Comparison of ENCODE assay signal across 8 mouse cellular contexts in genomic region chr4:144997887-144998658, GRCm38 (mm10).
DNase-seq lines count a peak whose midpoint lies in the region; ATAC-seq and TF ChIP-seq lines count a peak whose summit lies in the region.

No protein-coding gene starts in this region.

- H3K4me3 ChIP-seq in MEL (ENCODE audit: control insufficient read depth in 1 of 2, insufficient read depth in 1 of 2, low read depth in 2 of 2, low read length in 2 of 2), result no peak overlapping the region
- no peak overlapping the region for H3K4me3 ChIP-seq in liver, embryonic 13.5 days (replicated peaks)
- no peak overlapping the region for H3K4me3 ChIP-seq in cerebellum, adult 2 months (replicated peaks; ENCODE audit: insufficient read depth, low read depth, low read length)
- no peak overlapping the region for H3K4me3 ChIP-seq in forebrain, embryonic 15.5 days

- no peak overlapping the region for H3K4me2 ChIP-seq in liver, embryonic 13.5 days
- no peak overlapping the region for H3K4me2 ChIP-seq in forebrain, embryonic 15.5 days (replicated peaks)

- peak overlapping the region; percentile 44 for H3K27ac ChIP-seq in MEL (ENCODE audit: control insufficient read depth, low read depth, low read length)
- peak overlapping the region; percentile 6; the same call in 1 of the 2 replicates for H3K27ac ChIP-seq in liver, embryonic 13.5 days
- no peak overlapping the region for H3K27ac ChIP-seq in cerebellum, adult 2 months (ENCODE audit: insufficient read depth, low read length)
- no peak overlapping the region for H3K27ac ChIP-seq in forebrain, embryonic 15.5 days (replicated peaks)

- H3K9me3 ChIP-seq in MEL (replicated peaks; ENCODE audit: insufficient read depth, low read length), result no peaks in the 10 kb centered on the region
- no peaks in the 10 kb centered on the region for H3K9me3 ChIP-seq in liver, embryonic 13.5 days (replicated peaks)
- no peaks in the 10 kb centered on the region for H3K9me3 ChIP-seq in forebrain, embryonic 15.5 days

- no peaks in the 10 kb centered on the region for H3K27me3 ChIP-seq in MEL (ENCODE audit: control insufficient read depth in 1 of 2, insufficient read depth in 2 of 2, low read length in 2 of 2)
- no peaks in the 10 kb centered on the region for H3K27me3 ChIP-seq in liver, embryonic 13.5 days
- H3K27me3 ChIP-seq in cerebellum, adult 2 months (ENCODE audit: control insufficient read depth, insufficient read depth, low read length), result no peaks in the 10 kb centered on the region
- no peaks in the 10 kb centered on the region for H3K27me3 ChIP-seq in forebrain, embryonic 15.5 days

- H3K9ac ChIP-seq in MEL (ENCODE audit: control insufficient read depth, low read depth, low read length, poor library complexity, severe bottlenecking), result no peak overlapping the region
- H3K9ac ChIP-seq in liver, embryonic 13.5 days, result no peak overlapping the region
- no peak overlapping the region for H3K9ac ChIP-seq in forebrain, embryonic 15.5 days (replicated peaks)

- no peaks in the 10 kb centered on the region for H3K79me2 ChIP-seq in MEL (ENCODE audit: control insufficient read depth, insufficient read depth, low read length, poor library complexity)

- 47% methylated on average over 3 of the region's 3 CpGs for WGBS in liver, embryonic 13.5 days (ENCODE audit: insufficient replicate concordance)
- 62% methylated on average over 3 of the region's 3 CpGs for WGBS in cerebellum, adult 2 months
- WGBS in forebrain, embryonic 15.5 days, result 70% methylated on average over 3 of the region's 3 CpGs

- 0 out of 4 replicates have a peak, but pooled peaks of 1 of the 2 experiments have one; percentile 4 for TF ChIP-seq EP300 in MEL (IDR thresholded peaks at IDR 0.05; ENCODE audit: low read depth in 1 of 2, low read length in 2 of 2)

- TF ChIP-seq RAD21 in MEL (IDR thresholded peaks at IDR 0.05; ENCODE audit: low read depth, low read length), result no peak

- peaks cover 21 to 30% of the 10 kb centered on the region in 2 experiments for H3K4me1 ChIP-seq in MEL (ENCODE audit: control insufficient read depth in 1 of 2, insufficient read depth in 2 of 2, low read length in 2 of 2)
- peaks cover 63% of the 10 kb centered on the region for H3K4me1 ChIP-seq in liver, embryonic 13.5 days (replicated peaks)
- peaks cover 8% of the 10 kb centered on the region for H3K4me1 ChIP-seq in cerebellum, adult 2 months (ENCODE audit: control insufficient read depth, insufficient read depth, low read length)
- peaks cover 15% of the 10 kb centered on the region for H3K4me1 ChIP-seq in forebrain, embryonic 15.5 days

- no peak for TF ChIP-seq CTCF in MEL (IDR thresholded peaks at IDR 0.05 in 2 of 3, conservative IDR thresholded peaks at IDR 0.05 in 1 of 3; ENCODE audit: control insufficient read depth in 1 of 3, insufficient read depth in 1 of 3, low read depth in 2 of 3, low read length in 3 of 3, poor library complexity in 1 of 3, severe bottlenecking in 1 of 3)
- no peak for TF ChIP-seq CTCF in cerebellum, adult 2 months (IDR thresholded peaks at IDR 0.05; ENCODE audit: borderline replicate concordance, insufficient read depth, low read depth, low read length)

- peaks cover 0 to 31% of the 10 kb centered on the region in 2 experiments; a peak in 3 of 4 replicates for H3K36me3 ChIP-seq in MEL (ENCODE audit: control insufficient read depth in 1 of 2, insufficient read depth in 2 of 2, low read length in 2 of 2)
- 0 out of 2 replicates have a peak, but pooled peaks cover 2% of the 10 kb centered on the region for H3K36me3 ChIP-seq in liver, embryonic 13.5 days
- no peaks in the 10 kb centered on the region for H3K36me3 ChIP-seq in forebrain, embryonic 15.5 days

- TF ChIP-seq POLR2A in MEL (IDR thresholded peaks at IDR 0.05; ENCODE audit: control insufficient read depth in 1 of 2, insufficient read depth in 1 of 2, low read depth in 1 of 2, low read length in 2 of 2, poor library complexity in 1 of 2), result no peak
- no peak for TF ChIP-seq POLR2A in cerebellum, adult 2 months (IDR thresholded peaks at IDR 0.05; ENCODE audit: borderline replicate concordance, insufficient read depth, low read length)

- peak; percentile 64 for ATAC-seq in erythroblast, adult 5-6 weeks (replicated peaks; ENCODE audit: low FRiP score, poor library complexity, severe bottlenecking)
- ATAC-seq in liver, embryonic 13.5 days (ENCODE audit: low read depth), result no peak
- ATAC-seq in forebrain, embryonic 15.5 days (replicated peaks), result no peak

- DNase-seq in 3T3-L1 (ENCODE audit: low read depth, low spot score) (peak; percentile 94), MEL (ENCODE audit: low read depth, low spot score) (peak; percentile 68)
- no peak for DNase-seq in liver, embryonic 13.5 days
- DNase-seq in cerebellum, adult 2 months, result no peak
- no peak for DNase-seq in c-Kit-positive CD71-positive TER-119-positive erythroid progenitor cells, embryonic 14.5 days (ENCODE audit: low spot score)
- DNase-seq in gastrocnemius, adult 18-20 months (ENCODE audit: low spot score), result no peak

TF ChIP-seq in MEL, 35 proteins besides CTCF, POLR2A, EP300 and RAD21:
- no peak for TF ChIP-seq USF1 (IDR thresholded peaks at IDR 0.05; ENCODE audit: low read depth, low read length)
- TF ChIP-seq CHD1 (IDR thresholded peaks at IDR 0.05; ENCODE audit: low read depth, low read length), result no peak
- TF ChIP-seq NRF1 (IDR thresholded peaks at IDR 0.05; ENCODE audit: insufficient read depth, low read depth, low read length, poor library complexity, severe bottlenecking), result no peak
- TF ChIP-seq GATA1 (IDR thresholded peaks at IDR 0.05; ENCODE audit: low read depth, low read length), result no peak
- TF ChIP-seq USF2 (IDR thresholded peaks at IDR 0.05; ENCODE audit: borderline replicate concordance in 1 of 2, insufficient read depth in 1 of 2, low read depth in 1 of 2, low read length in 2 of 2), result no peak
- no peak for TF ChIP-seq ELF1 (IDR thresholded peaks at IDR 0.05; ENCODE audit: low read depth, low read length)
- no peak for TF ChIP-seq MAFK (IDR thresholded peaks at IDR 0.05; ENCODE audit: borderline replicate concordance, low read depth, low read length)
- TF ChIP-seq RCOR1 (IDR thresholded peaks at IDR 0.05; ENCODE audit: low read depth, low read length), result no peak
- TF ChIP-seq TCF12 (IDR thresholded peaks at IDR 0.05; ENCODE audit: low read depth, low read length), result no peak
- no peak for TF ChIP-seq ZMIZ1 (IDR thresholded peaks at IDR 0.05; ENCODE audit: low read depth, low read length)
- no peak for TF ChIP-seq MYC (IDR thresholded peaks at IDR 0.05; ENCODE audit: low read depth, low read length)
- no peak for TF ChIP-seq ZNF384 (IDR thresholded peaks at IDR 0.05; ENCODE audit: low read depth, low read length)
- TF ChIP-seq SMC3 (IDR thresholded peaks at IDR 0.05; ENCODE audit: low read depth, low read length), result no peak
- no peak for TF ChIP-seq UBTF (IDR thresholded peaks at IDR 0.05; ENCODE audit: borderline replicate concordance, insufficient read depth, low read depth, low read length)
- TF ChIP-seq TBP (IDR thresholded peaks at IDR 0.05; ENCODE audit: low read depth, low read length), result no peak
- TF ChIP-seq ETS1 (IDR thresholded peaks at IDR 0.05; ENCODE audit: low read depth, low read length), result no peak
- no peak for TF ChIP-seq MXI1 (IDR thresholded peaks at IDR 0.05; ENCODE audit: low read depth, low read length)
- no peak for TF ChIP-seq BHLHE40 (IDR thresholded peaks at IDR 0.05; ENCODE audit: borderline replicate concordance, low read depth, low read length)
- no peak for TF ChIP-seq GABPA (IDR thresholded peaks at IDR 0.05; ENCODE audit: low read depth, low read length)

Comparison
In these comparisons a context has a peak if more than half of its experiments do, and no peak if none do; other contexts are left out.
1. DNase-seq: peak in 3T3-L1 (single experiment) and MEL (single experiment); none in liver, embryonic 13.5 days (single experiment), cerebellum, adult 2 months (0 of 2), c-Kit-positive CD71-positive TER-119-positive erythroid progenitor cells, embryonic 14.5 days (single experiment) and gastrocnemius, adult 18-20 months (single experiment).
2. H3K27ac ChIP-seq: peak in MEL (single experiment) and liver, embryonic 13.5 days (single experiment); none in cerebellum, adult 2 months (single experiment) and forebrain, embryonic 15.5 days (single experiment).